Mouse (Mus musculus): ENCODE measurements around the gene Snx9.
A peak's percentile ranks its signal among the peaks of the same experiment; 100 is the strongest.

Gene Snx9

GRCm38 (mm10) chr17:5843641-5843990 lies 2.5 kb downstream of the Snx9 start:
- DNase-seq (ENCODE audit: low read depth, low spot score), result no peak

- DNase-seq (ENCODE audit: low read depth, low spot score), result peak; percentile 68
Measured at GRCm38 (mm10) chr17:5845376-5845775, 4.2 kb downstream of the Snx9 start.

DNA sequence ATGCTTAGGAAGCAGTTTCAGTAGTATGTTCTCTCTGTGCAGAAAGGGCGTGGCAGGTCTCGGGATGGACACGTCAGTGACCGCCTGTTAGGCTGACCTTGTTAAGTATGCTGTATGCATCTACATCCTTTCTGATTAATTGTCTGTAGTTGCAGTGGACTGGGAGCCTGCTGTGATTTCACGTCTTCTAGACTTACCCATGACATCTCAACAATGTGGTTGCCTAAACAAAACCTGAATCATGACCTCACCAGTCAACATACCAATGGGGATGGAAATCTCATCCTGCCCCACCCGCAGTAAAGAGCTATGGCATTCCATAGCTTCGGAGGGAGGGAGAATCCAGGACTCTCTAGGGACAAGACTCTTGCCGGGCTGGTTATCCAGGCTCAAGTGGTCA lies 5.0 kb downstream of the Snx9 start:
- DNase-seq (ENCODE audit: low read depth, low spot score), result peak; percentile 97

DNA sequence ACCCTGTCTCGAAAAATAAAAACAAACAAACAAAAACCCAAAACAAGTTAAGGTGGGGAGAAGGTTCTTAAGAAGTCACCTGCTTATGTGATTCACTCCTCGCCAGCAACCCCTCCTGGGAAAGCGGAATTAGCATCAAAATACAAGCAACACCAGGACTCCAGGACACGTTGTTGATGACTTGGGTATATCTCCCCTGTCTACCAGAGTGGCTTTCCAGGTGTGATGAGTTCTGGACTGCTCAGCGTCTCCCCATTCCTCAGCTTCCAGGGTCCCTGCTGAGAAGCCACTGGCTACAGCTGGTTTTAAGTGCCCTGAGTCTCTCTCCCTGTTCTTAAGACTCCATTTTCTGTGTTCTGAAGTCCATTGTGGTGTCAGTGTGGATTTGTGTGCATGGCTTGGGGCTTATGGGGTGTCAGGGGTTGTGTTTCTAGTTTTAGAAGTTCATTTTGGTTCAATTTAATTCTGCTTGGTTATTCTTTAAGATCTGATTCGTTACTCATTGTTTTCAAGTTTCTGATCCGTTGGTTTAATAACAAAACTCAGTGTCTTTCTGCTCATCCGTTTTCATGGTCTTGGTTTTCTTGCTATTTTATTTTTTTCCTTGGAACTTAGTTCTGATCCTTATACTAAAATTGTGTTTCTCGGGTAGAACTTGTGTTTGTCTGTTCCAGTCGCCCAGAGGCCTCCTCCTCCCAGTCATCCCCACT lies 7.7 kb downstream of the Snx9 start:
- DNase-seq (ENCODE audit: low read depth, low spot score), result peak; percentile 27

GRCm38 (mm10) chr17:5849421-5849910 lies 8.3 kb downstream of the Snx9 start:
- DNase-seq (ENCODE audit: low read depth, low spot score), result peak; percentile 88

DNA sequence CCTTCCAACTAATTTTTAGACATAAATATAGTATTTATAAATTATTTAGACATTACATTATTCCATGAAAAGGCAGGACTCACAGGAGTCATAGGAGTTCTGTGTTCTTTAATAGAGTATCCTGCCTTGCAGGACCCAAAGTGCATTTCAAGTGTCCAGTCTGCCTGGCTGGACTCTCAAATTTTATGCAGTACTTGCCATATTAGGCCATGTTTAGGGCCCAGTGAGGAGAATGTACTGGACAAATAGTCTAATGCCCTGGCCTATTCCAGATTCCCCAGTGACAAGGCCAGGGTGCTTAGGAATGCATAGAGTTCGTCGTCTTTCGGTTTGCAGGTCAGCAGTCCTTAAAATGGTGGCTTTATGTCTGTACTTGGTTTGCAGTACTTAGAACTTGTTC lies 8.9 kb downstream of the Snx9 start:
- DNase-seq (ENCODE audit: low read depth, low spot score), result no peak

- DNase-seq (ENCODE audit: low read depth, low spot score), result no peak
Measured at GRCm38 (mm10) chr17:5850476-5850875, 9.3 kb downstream of the Snx9 start.

DNA sequence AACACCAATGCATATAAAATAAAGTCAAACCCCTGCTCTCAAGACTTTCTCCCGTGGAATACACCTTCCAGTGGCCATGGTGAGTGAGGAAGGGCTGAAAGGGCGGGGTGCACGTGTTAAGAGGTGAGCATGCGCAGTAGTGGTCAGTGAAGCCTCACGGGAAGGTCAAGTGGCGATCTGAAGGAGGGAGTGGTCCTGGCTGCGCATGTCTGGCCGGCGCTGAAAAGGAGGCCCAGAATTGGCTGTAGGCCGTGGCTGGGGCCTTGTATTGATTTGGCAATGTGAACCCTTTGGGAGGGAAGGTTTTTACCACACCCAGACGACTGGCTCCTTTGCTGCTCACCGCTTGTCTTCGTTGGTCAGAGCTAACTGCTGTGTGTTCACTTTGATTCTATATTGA lies 12.8 kb downstream of the Snx9 start:
- no peak for DNase-seq (ENCODE audit: low read depth, low spot score)

- no peak for DNase-seq (ENCODE audit: low read depth, low spot score)
Measured at GRCm38 (mm10) chr17:5855560-5855959, 14.4 kb downstream of the Snx9 start.

- DNase-seq (ENCODE audit: low read depth, low spot score), result no peak
Measured at GRCm38 (mm10) chr17:5856426-5856825, 15.3 kb downstream of the Snx9 start.

- no peak for DNase-seq (ENCODE audit: low read depth, low spot score)
Measured at GRCm38 (mm10) chr17:5857206-5857605, 16.1 kb downstream of the Snx9 start.

DNA sequence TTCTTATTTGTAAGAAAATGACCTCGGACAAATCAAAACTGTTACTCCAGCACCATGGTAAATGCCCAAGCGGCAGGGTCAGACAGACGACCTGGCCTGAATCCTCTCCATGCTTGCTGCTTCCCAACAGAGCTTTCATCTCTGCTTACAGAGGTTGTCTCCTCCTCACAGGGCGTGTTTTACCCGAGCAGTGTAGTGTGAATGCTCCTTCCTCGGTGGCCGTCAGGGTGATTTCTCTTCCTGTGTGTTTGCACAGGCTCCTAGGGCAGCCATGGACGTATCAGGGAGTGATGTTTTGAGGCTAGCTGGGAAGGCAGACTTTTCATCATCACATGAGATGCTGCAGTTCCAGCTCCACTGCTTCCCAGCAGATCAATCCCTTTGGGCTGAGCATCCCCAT lies 17.1 kb downstream of the Snx9 start:
- no peak for DNase-seq (ENCODE audit: low read depth, low spot score)

- DNase-seq (ENCODE audit: low read depth, low spot score), result no peak
Measured at GRCm38 (mm10) chr17:5862285-5862684, 21.2 kb downstream of the Snx9 start.

DNA sequence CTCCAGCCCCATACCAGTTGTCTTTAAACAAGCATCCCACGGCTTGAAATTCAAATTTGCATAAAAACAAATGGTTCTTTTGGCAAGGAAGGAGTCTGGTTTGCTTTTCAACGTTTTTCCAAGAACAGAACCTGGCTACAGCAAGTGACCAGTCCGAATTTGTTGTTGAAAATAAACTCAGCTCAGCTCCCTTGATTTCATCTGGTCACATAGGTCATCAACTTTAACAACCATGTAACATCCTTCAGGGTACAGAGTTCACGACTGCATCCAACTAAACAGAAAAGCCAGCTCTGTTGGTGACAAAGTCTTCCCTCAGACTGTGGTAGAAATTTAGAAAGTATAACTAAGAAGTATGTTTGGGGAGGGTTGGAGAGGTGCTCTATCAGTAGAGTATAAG lies 21.7 kb downstream of the Snx9 start:
- DNase-seq (ENCODE audit: low read depth, low spot score), result no peak

DNA sequence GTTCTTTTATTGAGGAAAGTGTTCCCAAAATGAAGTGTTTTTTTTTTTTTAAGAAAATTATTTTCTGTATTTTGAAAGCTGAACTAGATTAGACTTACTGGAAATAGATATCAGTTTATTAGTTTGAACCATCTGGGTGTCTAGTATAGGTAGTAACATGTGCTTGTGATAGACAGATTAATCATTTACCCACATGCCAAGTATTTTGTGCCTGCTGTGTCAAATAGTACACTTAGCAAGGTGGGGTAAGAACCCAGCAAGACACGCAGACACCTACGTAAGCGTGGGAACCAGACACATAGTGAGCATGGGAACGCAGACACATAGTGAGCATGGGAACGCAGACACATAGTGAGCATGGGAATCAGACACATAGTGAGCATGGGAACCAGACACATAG lies 22.6 kb downstream of the Snx9 start:
- DNase-seq (ENCODE audit: low read depth, low spot score), result no peak

GRCm38 (mm10) chr17:5867456-5867855 lies 26.3 kb downstream of the Snx9 start:
- no peak for DNase-seq (ENCODE audit: low read depth, low spot score)

GRCm38 (mm10) chr17:5868319-5869031 lies 27.3 kb downstream of the Snx9 start:
- no peak for DNase-seq (ENCODE audit: low read depth, low spot score)

- no peak for DNase-seq (ENCODE audit: low read depth, low spot score)
Measured at GRCm38 (mm10) chr17:5869461-5869860, 28.3 kb downstream of the Snx9 start.

DNA sequence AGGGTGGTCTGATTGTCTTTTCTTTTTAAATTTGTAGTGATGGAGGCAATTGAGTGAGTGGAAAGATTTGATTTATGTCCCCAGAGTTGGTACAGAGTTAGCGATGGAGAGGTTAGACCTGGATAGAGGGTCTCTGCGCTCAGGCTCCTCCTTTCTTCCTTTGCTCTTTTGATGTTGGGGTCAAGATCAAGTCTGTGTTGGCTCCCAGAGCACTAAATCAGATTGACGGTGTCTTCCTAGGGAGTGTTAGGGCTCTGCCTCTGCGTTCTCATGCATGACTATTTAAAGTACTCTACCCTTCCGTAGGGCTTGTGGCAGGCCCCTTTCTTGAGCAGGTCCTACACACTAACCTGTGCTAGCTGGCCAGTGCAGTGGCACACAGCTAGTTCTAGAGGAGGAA lies 28.9 kb downstream of the Snx9 start:
- DNase-seq (ENCODE audit: low read depth, low spot score), result no peak

DNA sequence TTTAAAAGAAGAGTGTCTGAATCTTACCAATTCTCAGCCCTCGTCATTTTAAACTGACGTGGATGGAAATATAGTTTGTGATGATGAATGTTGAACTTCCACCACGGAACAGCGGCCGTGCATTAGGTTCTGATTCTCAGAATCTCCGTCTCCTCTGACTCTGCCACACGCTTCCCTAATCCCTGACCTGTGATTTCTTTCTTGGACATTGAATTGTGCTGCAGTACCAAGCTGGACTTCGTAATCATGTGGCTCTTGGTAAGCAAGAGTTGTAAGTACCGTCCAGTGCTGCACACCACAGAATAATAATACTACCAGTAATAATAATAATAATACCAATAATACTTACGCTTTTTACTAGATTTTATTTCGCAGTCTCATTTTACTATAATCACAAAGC lies 29.6 kb downstream of the Snx9 start:
- DNase-seq (ENCODE audit: low read depth, low spot score), result no peak

GRCm38 (mm10) chr17:5872506-5872905 lies 31.4 kb downstream of the Snx9 start:
- no peak for DNase-seq (ENCODE audit: low read depth, low spot score)

- no peak for DNase-seq (ENCODE audit: low read depth, low spot score)
Measured at GRCm38 (mm10) chr17:5874565-5874964, 33.4 kb downstream of the Snx9 start.

DNA sequence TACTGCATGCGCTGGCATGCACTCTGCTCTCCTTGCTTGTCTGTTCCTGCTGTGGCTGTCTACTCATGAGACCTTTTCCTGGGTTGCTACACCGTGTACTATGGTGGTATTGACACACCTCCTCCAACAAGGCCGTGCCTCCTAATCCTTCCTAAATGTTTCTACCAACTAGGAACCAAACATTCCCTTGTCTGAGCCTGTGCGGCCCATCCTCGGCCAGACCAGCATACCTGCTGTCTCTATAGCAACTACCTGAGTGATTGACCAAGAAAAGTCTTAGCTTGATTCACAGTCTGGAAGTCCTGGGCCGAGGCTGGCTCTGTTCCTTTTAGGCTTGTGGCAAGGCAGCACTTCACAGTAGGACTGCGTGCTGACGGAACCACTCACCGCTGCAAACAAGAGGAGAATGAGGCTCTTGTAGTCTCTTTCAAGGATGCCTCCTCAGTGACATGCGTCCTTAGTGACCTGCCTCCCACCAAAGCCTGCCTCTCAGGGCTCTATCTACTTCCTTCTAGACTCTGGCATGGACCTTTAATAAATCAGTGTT lies 36.6 kb downstream of the Snx9 start:
- DNase-seq (ENCODE audit: low read depth, low spot score), result no peak
